Comparison of ENCODE assay signal across 18 mouse cellular contexts in genomic region chr19:55192254-55192945, GRCm38 (mm10). TPM values are rescaled to one million over a fixed set of nuclear protein-coding genes. Genes with fewer than 3 reads are reported as not detected.
A peak's percentile ranks its signal among the peaks of the same experiment; 100 is the strongest.
DNase-seq lines count a peak whose midpoint lies in the region; ATAC-seq and TF ChIP-seq lines count a peak whose summit lies in the region.
"Had no signal": no experiment of that assay in that cellular context is flagged by ENCODE, and none has a peak within 500 bp of the region (broad histone marks: within the 10 kb centered on the region; RNA-seq: fewer than 3 reads in every experiment).

No protein-coding gene starts in this region.

- H3K4me3 ChIP-seq in heart, embryonic 16.5 days (ENCODE audit: low read length), result no peak overlapping the region
- no peak overlapping the region for H3K4me3 ChIP-seq in heart, embryonic 10.5 days
- no peak overlapping the region for H3K4me3 ChIP-seq in brown adipose tissue, adult 24 weeks (ENCODE audit: insufficient read depth, low read depth, low read length)
- H3K4me3 ChIP-seq in liver, adult 2 months (ENCODE audit: insufficient read depth, low read depth, low read length), result no peak overlapping the region
- H3K4me3 ChIP-seq: erythroblast, embryonic 14.5 days; hindbrain, embryonic 15.5 days; midbrain, embryonic 12.5 days; neural tube, embryonic 15.5 days had no signal

- 0 out of 2 replicates have a peak overlapping the region, but pooled peaks have one; percentile 7 for H3K9ac ChIP-seq in heart, embryonic 16.5 days (ENCODE audit: low read length)
- H3K9ac ChIP-seq in liver, adult 2 months (ENCODE audit: low read depth, low read length), result peak overlapping the region; percentile 48
- H3K9ac ChIP-seq: hindbrain, embryonic 15.5 days; midbrain, embryonic 12.5 days; neural tube, embryonic 15.5 days had no signal

- no peaks in the 10 kb centered on the region for H3K79me2 ChIP-seq in liver, adult 2 months (ENCODE audit: control insufficient read depth, insufficient read depth, low read length)

- 86% methylated on average over 21 of the region's 21 CpGs for WGBS in heart, embryonic 16.5 days
- WGBS in heart, embryonic 10.5 days, result 84% methylated on average over 21 of the region's 21 CpGs
- WGBS in liver, adult 2 months, result 31% methylated on average over 21 of the region's 21 CpGs

- 0 out of 2 replicates have a peak, but pooled peaks cover 11% of the 10 kb centered on the region for H3K4me1 ChIP-seq in heart, embryonic 16.5 days (ENCODE audit: control insufficient read depth, insufficient read depth, low read length)
- H3K4me1 ChIP-seq in heart, embryonic 10.5 days, result peaks cover 13% of the 10 kb centered on the region; the same call in 1 of the 2 replicates
- peaks cover 7% of the 10 kb centered on the region; the same call in 1 of the 2 replicates for H3K4me1 ChIP-seq in brown adipose tissue, adult 24 weeks (ENCODE audit: control insufficient read depth, insufficient read depth, insufficient read length, low read length)
- H3K4me1 ChIP-seq in liver, adult 2 months (ENCODE audit: control insufficient read depth, insufficient read depth, low read length), result peaks cover 30% of the 10 kb centered on the region
- H3K4me1 ChIP-seq: hindbrain, embryonic 15.5 days; neural tube, embryonic 15.5 days had no signal

- H3K27ac ChIP-seq in heart, embryonic 16.5 days (ENCODE audit: low read length), result peak overlapping the region; percentile 23; the same call in 1 of the 2 replicates
- H3K27ac ChIP-seq in heart, embryonic 10.5 days, result no peak overlapping the region
- H3K27ac ChIP-seq in brown adipose tissue, adult 24 weeks (replicated peaks; ENCODE audit: low read depth, low read length), result peak overlapping the region; percentile 88
- H3K27ac ChIP-seq in liver, adult 2 months (replicated peaks; ENCODE audit: insufficient read depth, low read depth, low read length), result peak overlapping the region; percentile 73
- H3K27ac ChIP-seq: hindbrain, embryonic 15.5 days; midbrain, embryonic 12.5 days; neural tube, embryonic 15.5 days had no signal

- no peak for DNase-seq in heart, embryonic 10.5 days (ENCODE audit: low spot score)
- peak; percentile 99 for DNase-seq in liver, adult 2 months (ENCODE audit: extremely low read depth, low read depth, low spot score)
- DNase-seq in lung, postnatal 10 days, result peak; percentile 79
- DNase-seq in frontal cortex, adult 2 months (ENCODE audit: extremely low spot score in 1 of 2, low spot score in 1 of 2), result no peak
- no peak for DNase-seq in cerebellum, adult 11 months
- DNase-seq: gastrocnemius, postnatal 36 days; thymus, postnatal 36 days had no signal

- no peaks in the 10 kb centered on the region for H3K9me3 ChIP-seq in heart, embryonic 16.5 days (replicated peaks; ENCODE audit: control insufficient read depth, low read length)
- no peaks in the 10 kb centered on the region for H3K9me3 ChIP-seq in heart, embryonic 10.5 days
- H3K9me3 ChIP-seq: hindbrain, embryonic 15.5 days; midbrain, embryonic 12.5 days; neural tube, embryonic 15.5 days had no signal

- no peak for TF ChIP-seq CTCF in liver, adult 2 months (IDR thresholded peaks at IDR 0.05; ENCODE audit: low read depth, low read length)

- no peak for TF ChIP-seq POLR2A in liver, adult 2 months (IDR thresholded peaks at IDR 0.05; ENCODE audit: extremely low read depth, insufficient read depth, low read length)

- no peaks in the 10 kb centered on the region for H3K36me3 ChIP-seq in heart, embryonic 16.5 days (ENCODE audit: control insufficient read depth, insufficient read depth)
- no peaks in the 10 kb centered on the region for H3K36me3 ChIP-seq in heart, embryonic 10.5 days
- H3K36me3 ChIP-seq in liver, adult 2 months (ENCODE audit: control insufficient read depth, insufficient read depth, low read length), result no peaks in the 10 kb centered on the region
- H3K36me3 ChIP-seq: hindbrain, embryonic 15.5 days; midbrain, embryonic 12.5 days; neural tube, embryonic 15.5 days had no signal

- no peak for ATAC-seq in heart, embryonic 16.5 days (replicated peaks; ENCODE audit: extremely low read depth, insufficient read depth, low FRiP score)
- no peak for ATAC-seq in inflammation-experienced regulatory T-cells, adult 6 months
- ATAC-seq: CD4-positive, CD25-positive, alpha-beta regulatory T cell, adult 4 months; Patski had no signal

- no peaks in the 10 kb centered on the region for H3K27me3 ChIP-seq in heart, embryonic 16.5 days (ENCODE audit: control insufficient read depth, insufficient read depth, low read length)
- peaks cover 4% of the 10 kb centered on the region; the same call in 1 of the 2 replicates for H3K27me3 ChIP-seq in heart, embryonic 10.5 days (ENCODE audit: insufficient read depth, poor library complexity, severe bottlenecking)
- H3K27me3 ChIP-seq in liver, adult 2 months (ENCODE audit: control insufficient read depth, insufficient read depth, low read length), result no peaks in the 10 kb centered on the region
- H3K27me3 ChIP-seq: hindbrain, embryonic 15.5 days; midbrain, embryonic 12.5 days; neural tube, embryonic 15.5 days had no signal

- no peak overlapping the region for H3K4me2 ChIP-seq in heart, embryonic 16.5 days (ENCODE audit: low read depth, low read length)
- H3K4me2 ChIP-seq: hindbrain, embryonic 15.5 days; midbrain, embryonic 12.5 days; neural tube, embryonic 15.5 days had no signal

RNA-seq across cellular contexts. Expression of gene Tectb, which starts 11.9 kb away (rescaled TPM):
- polyA plus RNA-seq in heart, embryonic 16.5 days (2015; fragmentation: Nextera tagmentation; extraction: Ambion mirVana), result not detected in 2 replicates
- 0.08 TPM in 1 of 2 replicates, not detected in the other for polyA plus RNA-seq in heart, embryonic 10.5 days (2016; fragmentation: Nextera tagmentation; extraction: Ambion mirVana)
- not detected in 2 replicates for polyA plus RNA-seq in brown adipose tissue, adult 24 weeks (2012; ENCODE audit: insufficient read depth, insufficient read length, missing spikeins)
- total RNA-seq in liver, adult 2 months (2014; rRNA removed), result 0.18 and 0.20 TPM in 2 replicates
- polyA plus RNA-seq in liver, adult 2 months (2012; rRNA removed), result 0.07 TPM in 1 of 2 replicates, not detected in the other
- not detected for polyA plus RNA-seq in inflammation-experienced regulatory T-cells, adult 6 months (2017; shearing (Covaris generic))
- 0.11 and 0.18 TPM in 2 replicates for polyA plus RNA-seq in frontal cortex, adult 2 months (2012; rRNA removed)
- total RNA-seq: common myeloid progenitor, adult 5-6 weeks; left cerebral cortex, postnatal 36 days had no signal
- polyA plus RNA-seq: CD4-positive, CD25-positive, alpha-beta regulatory T cell, adult 4 months; erythroblast, embryonic 14.5 days; neural tube, embryonic 15.5 days; Patski had no signal

RNA-seq across cellular contexts. Expression of gene Gucy2g, which starts 48.6 kb away (rescaled TPM):
- polyA plus RNA-seq in heart, embryonic 16.5 days (2015; fragmentation: Nextera tagmentation; extraction: Ambion mirVana), result not detected in 2 replicates
- 0.04 TPM in 1 of 2 replicates, not detected in the other for polyA plus RNA-seq in heart, embryonic 10.5 days (2016; fragmentation: Nextera tagmentation; extraction: Ambion mirVana)
- polyA plus RNA-seq in brown adipose tissue, adult 24 weeks (2012; ENCODE audit: insufficient read depth, insufficient read length, missing spikeins), result not detected in 2 replicates
- total RNA-seq in liver, adult 2 months (2014; rRNA removed), result not detected in 2 replicates
- 0.04 TPM in 2 replicates for polyA plus RNA-seq in liver, adult 2 months (2012; rRNA removed)
- under 1 TPM; 0.18 to 0.56 (median 0.46) TPM for polyA plus RNA-seq in inflammation-experienced regulatory T-cells, adult 6 months (2017; shearing (Covaris generic))
- 3.8 and 4.6 TPM in 2 replicates for polyA plus RNA-seq in frontal cortex, adult 2 months (2012; rRNA removed)
- polyA plus RNA-seq: erythroblast, embryonic 14.5 days; midbrain, embryonic 12.5 days had no signal

RNA-seq across cellular contexts. Expression of gene Acsl5, which starts 59.3 kb away (rescaled TPM):
- polyA plus RNA-seq in heart, embryonic 16.5 days (2015; fragmentation: Nextera tagmentation; extraction: Ambion mirVana), result 34.1 and 37.0 TPM in 2 replicates
- 33.7 and 42.3 TPM in 2 replicates for polyA plus RNA-seq in heart, embryonic 10.5 days (2016; fragmentation: Nextera tagmentation; extraction: Ambion mirVana)
- polyA plus RNA-seq in brown adipose tissue, adult 24 weeks (2012; ENCODE audit: insufficient read depth, insufficient read length, missing spikeins), result 279 and 449 TPM in 2 replicates
- 1,037 and 1,190 TPM in 2 replicates for total RNA-seq in liver, adult 2 months (2014; rRNA removed)
- 206 and 249 TPM in 2 replicates for polyA plus RNA-seq in liver, adult 2 months (2012; rRNA removed)
- polyA plus RNA-seq in inflammation-experienced regulatory T-cells, adult 6 months (2017; shearing (Covaris generic)), result 100 to 1,000 TPM in 1 of 3 experiments, 10 to 100 TPM in 2; 48.2 to 133 (median 87.2) TPM
- polyA plus RNA-seq in frontal cortex, adult 2 months (2012; rRNA removed), result 24.2 and 25.8 TPM in 2 replicates

Comparison
In these comparisons a context has a peak if more than half of its experiments do, and no peak if none do; other contexts are left out.
1. DNase-seq: peak in liver, adult 2 months (single experiment) and lung, postnatal 10 days (single experiment); none in heart, embryonic 10.5 days (single experiment), frontal cortex, adult 2 months (0 of 2) and cerebellum, adult 11 months (single experiment).